Comparison of ENCODE assay signal across 1 mouse cellular context in the genomic region with DNA sequence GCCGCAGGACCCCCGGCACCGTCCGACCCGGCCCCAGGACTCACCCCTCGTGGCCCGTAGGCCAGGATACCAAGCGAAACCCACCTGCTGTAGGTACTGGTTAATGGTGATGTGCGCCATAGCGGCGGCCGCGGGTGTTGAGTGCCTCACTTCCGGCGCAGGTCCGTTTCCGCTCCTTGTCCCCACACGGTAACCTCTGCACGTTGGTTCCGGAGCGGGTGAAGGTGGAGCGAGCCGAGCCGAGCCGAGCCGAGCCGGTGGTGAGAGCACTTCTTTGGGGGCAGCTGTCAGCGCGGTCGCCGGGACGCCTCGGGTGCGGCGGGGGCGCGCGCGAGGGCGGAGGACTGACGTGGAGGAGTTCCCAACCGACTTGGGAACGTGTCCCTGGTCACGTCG.
A peak's percentile ranks its signal among the peaks of the same experiment; 100 is the strongest.
TF ChIP-seq lines count a peak whose summit lies in the region.

No protein-coding gene starts in this region.

TF ChIP-seq in myocyte, 11 proteins besides CTCF, POLR2A, EP300 and RAD21 (continued from another document):
- TF ChIP-seq SRF (IDR thresholded peaks at IDR 0.05; ENCODE audit: control insufficient read depth, insufficient read length, low read depth) (peak; percentile 57), MYOD1 (IDR thresholded peaks at IDR 0.05; ENCODE audit: control insufficient read depth in 1 of 3, insufficient read length in 2 of 3, low read depth in 2 of 3) (peak in 2 of 3 experiments; percentile 40 to 65), E2F4 (IDR thresholded peaks at IDR 0.05; ENCODE audit: insufficient read depth) (no peak), TCF12 (IDR thresholded peaks at IDR 0.05; ENCODE audit: insufficient read depth, poor library complexity, severe bottlenecking) (no peak), MAX (IDR thresholded peaks at IDR 0.05; ENCODE audit: low read depth) (no peak), POLR2AphosphoS2 (IDR thresholded peaks at IDR 0.05; ENCODE audit: insufficient read length, low read depth) (peak; percentile 64), MYOG (IDR thresholded peaks at IDR 0.05; ENCODE audit: control insufficient read depth in 1 of 3, insufficient read depth in 1 of 3, insufficient read length in 2 of 3, low read depth in 2 of 3) (peak in 2 of 3 experiments; percentile 81 to 88), CEBPB (IDR thresholded peaks at IDR 0.05; ENCODE audit: insufficient read depth, poor library complexity, severe bottlenecking) (no peak), TCF3 (IDR thresholded peaks at IDR 0.05; ENCODE audit: insufficient read length, low read depth) (no peak)
